Mouse (Mus musculus): Measurements from ENCODE around the gene Robo1.

Robo1 gene

DNA sequence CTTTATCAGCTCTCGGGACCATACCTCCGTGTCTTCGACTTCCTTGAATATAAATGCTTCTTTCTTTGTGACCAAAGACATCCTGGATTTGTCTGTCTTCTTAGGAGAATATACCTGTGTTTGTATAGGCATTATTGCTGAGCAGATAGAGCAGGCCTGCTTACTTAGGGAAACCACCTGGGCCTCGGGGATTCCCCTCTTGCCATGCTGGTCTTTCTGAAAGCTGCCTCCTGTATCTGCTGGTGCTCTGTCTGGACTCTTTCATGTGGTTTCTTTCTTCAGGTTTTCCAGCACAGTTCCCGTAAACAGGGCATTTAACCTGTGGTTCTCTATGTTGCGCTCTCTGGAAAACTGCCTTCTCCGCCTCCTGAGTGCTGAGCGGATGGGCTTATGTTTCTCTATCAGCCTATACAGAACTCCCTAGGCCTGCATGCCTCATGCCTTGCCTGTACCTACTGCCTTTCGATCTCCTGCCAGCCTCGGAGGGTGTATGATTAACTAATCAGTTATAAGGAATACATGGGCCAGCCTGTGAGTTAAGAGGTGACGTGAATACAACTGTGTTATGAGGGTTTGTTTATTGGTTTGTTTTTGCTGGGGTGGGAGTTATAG lies 370.9 kb downstream of the Robo1 start:
- DNase-seq (ENCODE audit: low read depth): no peak

DNA sequence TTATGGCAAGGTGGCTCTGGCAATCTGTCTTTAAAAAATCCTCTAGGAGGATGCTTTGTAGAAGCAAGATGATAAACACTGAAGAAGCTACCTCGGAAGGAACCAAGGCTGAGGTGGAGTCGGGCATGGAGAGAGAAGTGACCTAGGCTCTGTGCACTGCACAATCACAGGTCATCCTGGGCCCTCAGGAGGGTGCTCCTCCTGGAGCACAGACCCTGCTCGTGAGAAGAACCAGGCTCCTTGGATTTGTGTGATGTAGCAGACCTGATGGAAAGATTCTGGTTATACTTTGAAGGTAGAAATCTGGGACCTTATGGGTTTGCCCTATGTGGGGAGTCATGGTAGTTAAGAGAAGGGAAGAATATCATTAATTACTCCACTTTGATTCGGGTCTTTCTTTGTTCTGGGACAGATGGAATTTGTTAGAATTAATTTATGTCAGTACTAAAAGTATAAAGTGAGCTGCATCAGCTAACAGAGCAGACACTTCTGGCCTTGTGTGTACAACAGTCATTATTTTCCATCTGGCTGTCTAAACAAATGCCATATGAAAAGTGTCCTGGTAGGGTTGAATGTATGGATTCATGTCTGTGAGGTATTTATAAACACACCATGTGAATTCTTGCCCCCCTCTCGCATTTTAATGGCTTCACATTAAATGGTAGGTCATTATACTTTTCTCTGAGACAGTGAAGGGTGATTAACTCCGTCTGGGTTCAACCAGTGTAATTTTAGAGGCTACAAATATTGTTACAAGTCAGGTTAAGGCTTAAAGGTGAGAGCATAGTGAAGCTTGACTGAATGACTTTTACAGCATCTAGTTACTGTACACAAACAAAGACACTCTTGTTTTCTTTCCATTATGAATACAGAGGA lies 377.7 kb downstream of the Robo1 start:
- no peak for DNase-seq (ENCODE audit: low read depth)

DNA sequence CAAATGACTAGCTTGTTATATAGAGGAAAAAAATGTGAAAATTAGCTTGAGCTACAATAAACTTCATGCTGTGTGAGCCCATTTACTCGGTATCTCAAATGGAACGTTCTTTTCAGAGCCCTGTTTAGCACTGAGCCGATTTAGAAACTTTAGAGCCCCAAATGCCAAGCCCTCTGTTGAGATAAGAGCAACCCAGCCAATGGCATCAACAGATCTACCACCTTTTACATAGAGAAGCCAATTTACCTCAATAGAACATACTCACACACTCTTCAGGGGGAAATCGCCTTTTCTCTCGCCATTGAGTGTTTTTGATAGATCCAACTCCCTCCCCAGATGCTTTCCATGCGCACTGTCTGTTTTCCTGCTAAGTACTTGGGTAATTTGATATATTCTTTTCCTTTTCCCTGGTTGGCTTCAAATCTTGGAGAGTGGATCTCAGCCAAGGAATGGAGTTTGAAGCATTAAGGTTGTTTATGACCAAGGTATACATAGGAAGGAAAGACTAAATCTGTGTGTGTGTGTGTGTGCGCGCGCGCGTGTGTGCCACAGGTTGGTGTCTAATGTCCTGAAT lies 378.5 kb downstream of the Robo1 start:
- no peak for DNase-seq (ENCODE audit: low read depth)

DNA sequence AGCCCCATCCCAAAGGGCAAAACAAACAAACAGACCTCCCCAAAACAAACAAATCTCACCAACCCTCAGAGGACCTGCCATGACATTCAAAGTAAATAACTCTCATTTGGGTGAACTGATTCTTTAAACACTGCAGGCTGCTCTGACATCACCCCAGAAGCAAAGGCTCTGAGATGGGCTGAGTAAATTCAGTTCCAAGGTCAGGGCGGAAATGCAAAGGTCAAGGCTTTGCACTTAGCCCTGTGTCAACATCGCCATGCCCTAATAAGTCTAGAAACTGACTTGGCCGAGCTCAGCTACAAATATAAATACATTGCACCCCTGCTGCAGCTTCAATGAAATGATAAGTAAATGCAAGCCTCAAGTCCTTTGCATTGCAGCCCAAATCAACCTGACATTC lies 379.5 kb downstream of the Robo1 start:
- no peak for DNase-seq (ENCODE audit: low read depth)

DNA sequence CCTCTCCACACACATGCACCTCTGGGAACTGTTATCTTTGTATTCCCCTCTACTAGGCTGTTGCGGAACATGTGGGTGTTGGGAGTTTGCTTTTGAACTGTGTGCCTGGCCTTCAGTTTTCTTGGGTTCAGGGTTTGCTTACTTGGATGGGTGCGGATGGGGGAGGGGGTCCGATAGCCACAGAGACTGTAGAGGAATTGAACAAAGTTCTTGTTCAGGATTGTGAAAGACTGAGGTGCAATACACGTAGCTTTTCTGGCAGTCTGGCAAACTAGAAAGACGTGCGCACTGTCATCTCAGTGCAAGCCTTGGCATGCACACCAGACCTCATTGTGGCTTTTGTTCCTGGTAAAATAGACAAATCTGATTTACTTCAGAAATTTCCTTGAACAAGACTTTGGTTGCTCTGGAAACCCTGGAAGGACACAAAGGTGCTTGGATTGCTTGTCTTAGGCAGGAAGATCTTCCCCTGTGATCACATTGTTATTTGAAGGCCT lies 380.1 kb downstream of the Robo1 start:
- DNase-seq (ENCODE audit: low read depth): no peak

DNA sequence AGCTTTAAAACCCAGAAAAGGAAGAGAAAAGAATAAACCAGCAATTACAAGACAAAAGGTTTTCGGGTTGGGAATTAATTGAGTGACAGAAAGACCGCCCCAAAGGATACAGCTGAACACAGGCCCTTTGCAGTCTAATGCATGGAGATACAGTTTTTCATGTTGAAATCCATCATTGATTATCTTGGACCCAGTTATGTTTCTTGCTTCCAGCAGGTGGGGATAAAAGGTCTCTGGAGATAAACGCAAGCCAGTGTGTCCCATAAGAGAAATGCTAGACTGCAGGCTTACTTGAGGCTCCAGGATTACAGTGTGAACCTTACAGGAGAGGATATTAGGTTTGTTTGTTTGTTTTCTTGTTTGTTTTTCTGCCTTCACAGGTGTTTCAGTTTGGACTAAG lies 383.8 kb downstream of the Robo1 start:
- no peak for DNase-seq (ENCODE audit: low read depth)

DNA sequence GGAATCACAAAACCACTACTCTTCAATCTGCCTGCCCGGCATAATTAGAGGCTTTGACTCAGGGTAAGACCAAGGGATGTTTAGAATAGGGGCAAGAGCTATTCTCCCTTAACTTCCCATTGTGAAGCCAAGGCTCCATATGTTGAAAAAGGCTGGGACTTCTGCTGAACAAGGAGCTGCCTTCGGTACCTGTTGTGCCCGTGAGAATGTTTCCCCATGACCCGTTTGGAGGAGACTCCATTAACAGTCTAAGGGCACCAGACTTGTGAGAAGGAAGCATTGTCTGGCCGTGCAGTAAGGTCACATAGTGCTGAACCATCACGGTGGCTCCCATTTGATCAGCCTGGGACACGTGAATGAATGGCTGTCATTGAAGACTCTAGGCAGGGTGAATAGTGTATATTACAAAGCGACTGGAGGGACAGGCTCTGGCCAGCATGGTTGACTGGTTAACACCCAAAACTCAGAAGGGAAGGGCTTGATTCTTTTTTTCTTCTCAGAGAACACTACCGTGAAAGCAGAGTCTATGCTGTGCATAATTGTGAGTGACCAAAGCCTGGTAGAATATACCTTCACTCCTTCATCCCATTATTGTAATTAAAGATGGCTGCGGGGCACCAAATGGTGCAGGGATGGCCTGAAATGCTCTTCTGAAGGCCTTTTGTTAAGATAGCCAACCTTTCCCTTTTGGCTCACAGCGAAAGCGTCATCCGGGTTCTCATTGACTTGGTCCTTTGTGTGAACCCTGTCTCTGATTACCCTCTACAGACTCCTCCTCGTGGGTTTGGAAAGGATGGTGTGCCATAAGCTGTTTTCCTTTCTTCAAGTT lies 385.6 kb downstream of the Robo1 start:
- no peak for DNase-seq (ENCODE audit: low read depth)

DNA sequence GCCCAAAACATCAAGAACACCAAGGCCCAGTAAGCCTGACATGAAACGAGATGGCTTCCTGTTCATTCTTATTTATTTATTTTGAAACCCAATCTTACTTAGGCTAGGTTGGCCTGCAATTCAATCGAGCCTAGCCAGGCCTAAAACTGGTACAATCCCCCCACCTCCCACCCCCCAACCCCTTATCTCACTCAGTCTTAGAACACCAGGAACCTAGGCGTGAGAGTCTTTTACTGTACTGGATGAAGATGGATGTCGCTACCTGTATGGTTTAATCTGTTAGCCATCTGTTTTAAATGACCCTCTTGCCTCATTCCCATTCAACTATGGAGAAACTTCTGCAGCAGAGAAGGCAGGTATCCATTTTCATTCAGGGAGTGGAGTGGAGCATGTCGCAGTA lies 386.7 kb downstream of the Robo1 start:
- no peak for DNase-seq (ENCODE audit: low read depth)

DNA sequence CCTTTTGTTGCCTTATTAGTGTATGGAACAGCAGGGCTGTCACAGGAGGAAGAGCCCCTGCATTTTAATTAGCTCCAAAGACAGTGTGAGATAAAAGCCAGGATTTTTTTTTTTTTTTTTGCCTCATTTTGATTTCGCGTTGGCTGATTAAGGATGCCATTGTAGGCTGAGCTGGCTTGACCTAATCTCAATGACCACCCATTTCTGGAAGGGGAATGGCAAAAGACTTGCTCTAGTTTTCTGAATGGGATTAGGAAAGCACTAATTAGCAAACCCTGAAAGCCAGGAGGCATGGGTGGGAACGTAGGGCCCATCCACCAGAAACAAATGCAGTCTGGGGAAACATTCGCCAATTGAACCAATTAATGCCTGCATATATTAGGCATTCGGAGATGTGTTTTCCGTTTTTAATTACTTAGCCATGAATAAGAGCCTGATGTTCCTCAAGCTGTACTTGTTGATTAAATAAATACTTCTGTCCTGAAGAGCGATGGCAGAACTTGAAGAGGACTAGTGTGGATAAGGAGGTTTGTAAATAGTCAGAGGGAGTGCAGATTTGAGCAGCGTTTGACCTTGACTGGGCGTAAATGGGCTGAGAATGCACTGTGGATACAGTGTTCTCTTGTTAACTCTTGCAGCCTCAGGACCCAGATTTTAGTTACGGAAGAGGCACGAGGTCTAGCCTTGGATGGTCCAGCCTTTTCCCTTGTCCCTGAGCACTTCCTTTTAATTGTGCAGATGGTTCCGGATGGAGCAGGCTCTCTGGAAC lies 391.3 kb downstream of the Robo1 start:
- no peak for DNase-seq (ENCODE audit: low read depth)

DNA sequence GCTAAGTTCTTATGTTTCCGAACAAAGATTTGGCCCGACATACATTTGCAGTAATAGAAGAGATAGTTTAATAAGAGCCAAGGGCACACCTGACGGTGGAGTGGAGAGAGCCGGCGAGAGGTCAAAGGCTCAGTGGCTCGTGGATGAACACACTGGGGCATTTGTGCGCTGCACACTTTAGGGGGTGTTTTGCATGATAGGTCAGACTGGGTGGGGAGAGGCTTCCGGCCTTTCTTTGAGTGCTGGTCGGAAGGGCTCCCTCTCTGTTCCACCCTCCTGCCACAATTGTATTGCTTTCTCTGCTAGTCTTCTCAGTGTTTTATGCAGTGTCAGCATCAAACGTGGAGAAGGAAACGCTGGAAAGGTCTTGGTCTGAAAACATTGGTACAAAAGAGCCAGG lies 392.2 kb downstream of the Robo1 start:
- no peak for DNase-seq (ENCODE audit: low read depth)

DNA sequence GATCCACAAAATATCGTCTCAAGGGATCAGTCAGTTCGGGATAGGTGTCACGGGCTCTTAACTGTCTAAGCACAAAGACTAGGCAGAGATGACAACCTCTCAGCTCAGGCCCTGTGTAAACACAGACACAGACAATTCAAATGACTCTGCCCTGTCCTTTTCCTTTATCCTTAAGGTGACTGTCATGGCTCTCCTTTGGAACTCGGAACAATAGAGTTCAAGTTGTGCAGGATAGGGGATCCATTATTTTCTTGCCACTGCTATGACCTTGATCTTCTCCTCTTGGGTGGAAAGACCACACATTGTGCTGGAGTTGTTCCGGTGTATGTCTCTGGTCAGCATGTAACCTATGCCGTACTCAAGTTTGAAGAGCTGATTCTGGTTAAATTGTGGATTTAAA lies 395.4 kb downstream of the Robo1 start:
- DNase-seq (ENCODE audit: low read depth): no peak

DNA sequence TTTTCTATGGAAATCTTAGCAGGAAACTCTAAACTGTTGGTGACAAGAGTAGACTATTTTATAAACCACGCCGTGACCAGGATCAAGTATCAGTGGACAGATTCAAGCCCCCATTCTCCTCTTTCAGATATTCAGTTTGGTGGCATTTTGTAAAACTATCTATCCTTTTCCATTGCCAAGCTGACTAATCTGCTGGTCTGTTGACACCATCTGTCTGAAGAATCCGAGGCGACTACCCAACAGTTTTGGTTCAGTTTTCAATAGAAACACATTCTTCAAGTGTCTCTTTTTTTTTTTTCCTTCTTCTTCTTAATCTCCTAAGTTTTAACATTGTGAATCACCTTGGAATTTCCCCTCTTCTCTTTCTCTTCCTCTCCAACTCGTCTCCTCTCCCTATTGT lies 397.7 kb downstream of the Robo1 start:
- no peak for DNase-seq (ENCODE audit: low read depth)

DNA sequence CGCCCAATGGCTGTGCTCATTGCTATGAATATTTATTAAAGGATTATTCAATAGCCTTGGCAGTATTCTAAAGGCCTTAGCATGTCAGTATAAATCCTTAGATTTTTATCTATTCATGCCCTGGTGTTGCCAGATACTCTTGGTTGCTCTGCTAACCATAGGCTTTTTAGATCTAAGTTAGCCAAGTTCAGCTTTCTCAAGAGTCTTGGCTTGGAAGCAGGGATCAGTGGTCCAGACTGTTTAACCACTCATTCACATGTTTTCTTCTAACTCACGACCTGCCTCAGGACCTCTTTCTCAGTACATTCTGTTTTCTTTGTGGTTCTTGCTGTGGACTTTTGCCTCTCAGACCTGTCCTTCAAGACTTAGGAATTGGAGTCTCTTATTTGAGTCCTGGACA lies 400.4 kb downstream of the Robo1 start:
- no peak for DNase-seq (ENCODE audit: low read depth)

DNA sequence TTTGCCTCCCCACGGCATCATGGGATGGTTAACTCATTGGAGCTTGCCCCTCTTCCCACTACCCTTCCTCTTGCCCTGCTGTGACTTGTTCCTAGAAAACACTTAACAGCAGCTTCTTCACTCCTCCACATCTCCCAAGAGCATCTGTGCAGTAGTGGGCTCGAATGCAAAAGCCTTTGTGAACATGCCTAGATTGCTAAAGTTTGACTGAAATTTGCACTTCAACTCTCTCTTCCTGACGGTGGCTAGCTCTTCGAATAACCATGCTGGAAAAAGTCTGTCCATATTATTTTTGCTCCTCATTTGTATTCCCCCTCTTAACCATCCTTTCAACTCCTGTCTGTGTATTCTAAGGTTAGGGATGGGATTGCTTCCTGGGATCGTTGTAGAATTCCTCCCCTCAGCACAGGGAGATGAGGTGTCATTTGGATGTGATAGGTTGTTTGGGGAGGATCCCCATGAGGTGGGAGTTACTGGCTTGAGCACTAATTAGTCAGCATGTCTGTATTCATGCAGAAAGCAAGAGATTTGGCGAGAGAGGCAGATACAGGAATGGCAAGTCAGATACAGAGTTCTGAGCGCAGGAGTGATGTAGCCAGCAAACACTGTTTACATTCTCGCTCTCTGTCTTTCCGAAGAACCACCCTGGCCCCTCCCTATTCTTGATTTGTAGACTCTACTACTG lies 409.2 kb downstream of the Robo1 start:
- DNase-seq (ENCODE audit: low read depth): no peak

DNA sequence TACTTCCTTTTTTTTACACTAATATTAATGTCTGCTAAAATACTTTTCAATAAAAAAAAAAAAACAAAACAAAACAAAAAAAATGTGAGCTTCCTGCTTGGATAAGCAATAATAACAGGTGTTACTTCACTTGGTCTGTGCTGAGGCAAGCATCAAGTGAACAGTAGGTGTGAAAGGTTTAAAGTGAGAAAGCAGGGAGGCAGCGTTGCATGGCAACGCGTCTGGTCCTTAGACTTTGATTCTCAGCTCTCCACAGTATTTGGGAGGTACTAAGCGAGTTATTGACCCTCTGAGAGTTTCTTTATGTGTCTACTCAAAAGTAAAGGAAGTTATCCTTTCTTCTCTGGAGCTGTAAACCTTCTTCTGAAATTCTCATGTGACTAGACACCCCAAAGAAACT lies 411.0 kb downstream of the Robo1 start:
- DNase-seq (ENCODE audit: low read depth): no peak

DNA sequence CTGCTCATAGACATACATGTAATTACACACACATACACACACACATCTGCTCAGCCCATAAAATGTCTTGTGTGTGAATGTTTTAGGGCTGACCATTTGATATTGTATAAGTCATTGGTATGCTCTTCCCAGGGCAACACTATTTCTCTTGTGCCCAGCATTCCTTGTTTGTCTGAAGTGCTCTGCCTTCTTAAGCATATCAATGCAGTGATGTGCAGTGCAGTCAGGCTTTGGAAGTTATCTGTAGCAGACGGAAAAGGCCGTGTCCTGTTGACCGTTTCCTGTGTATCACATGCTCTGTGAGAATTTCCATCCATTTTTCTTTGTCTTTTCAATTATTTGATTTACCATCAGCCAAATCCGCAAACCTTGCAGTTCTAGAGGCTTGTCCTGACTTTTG lies 412.9 kb downstream of the Robo1 start:
- DNase-seq (ENCODE audit: low read depth): no peak

DNA sequence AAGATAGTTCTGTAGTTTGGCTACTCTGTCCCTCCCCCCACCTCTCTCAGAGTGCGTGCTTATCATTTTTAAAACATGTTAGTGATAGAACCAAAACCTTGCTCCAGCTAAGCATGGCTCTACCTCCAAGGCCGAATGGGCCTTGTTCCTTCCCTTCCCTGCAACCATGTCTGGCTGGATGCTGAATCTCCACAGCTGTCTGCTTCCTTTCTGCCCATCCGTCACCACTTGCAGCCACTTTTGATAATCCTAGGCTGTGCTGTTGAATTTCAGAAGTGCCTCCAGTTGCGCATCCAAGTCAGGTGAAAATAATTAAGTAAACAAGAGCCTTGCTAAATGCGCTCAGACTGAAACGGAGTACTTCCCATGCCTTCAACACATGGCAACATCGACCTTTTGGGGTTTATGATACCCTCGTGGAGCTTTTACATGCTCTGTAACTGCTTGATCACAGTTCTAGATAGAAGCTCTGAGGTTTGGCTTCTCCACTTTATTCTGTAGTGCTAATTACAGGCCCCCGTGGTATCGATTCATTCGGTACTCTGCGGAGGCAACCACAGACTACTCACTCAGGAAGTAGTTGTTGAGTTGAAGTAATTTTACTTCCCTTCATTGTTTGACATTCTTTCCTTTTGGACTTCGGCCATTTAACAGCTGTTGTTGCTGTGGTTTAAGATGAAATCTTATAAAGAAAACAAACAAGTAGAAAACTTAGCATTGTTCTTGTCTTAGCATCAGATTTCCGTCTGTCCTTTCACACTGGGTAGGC lies 413.8 kb downstream of the Robo1 start:
- DNase-seq (ENCODE audit: low read depth): no peak

DNA sequence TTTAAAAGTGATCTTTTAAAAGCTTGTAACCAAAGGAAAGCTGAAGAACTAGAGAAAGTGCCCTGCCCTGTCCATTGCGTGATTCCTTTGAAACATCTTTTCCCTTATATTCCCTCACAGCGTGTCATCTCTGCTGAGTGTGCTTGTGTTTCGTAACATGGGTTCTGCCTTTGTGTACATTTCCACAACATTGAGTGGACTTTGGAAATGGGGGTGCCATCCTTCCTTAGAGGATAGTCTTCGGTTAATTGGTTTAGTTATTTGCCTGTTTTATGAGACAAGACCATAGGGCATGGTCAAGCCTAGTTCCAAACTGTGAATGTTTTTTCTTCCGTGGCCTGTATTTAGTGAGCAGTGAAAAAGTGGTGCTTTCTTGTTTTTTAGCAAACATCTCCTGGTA lies 426.1 kb downstream of the Robo1 start:
- no peak for DNase-seq (ENCODE audit: low read depth)

DNA sequence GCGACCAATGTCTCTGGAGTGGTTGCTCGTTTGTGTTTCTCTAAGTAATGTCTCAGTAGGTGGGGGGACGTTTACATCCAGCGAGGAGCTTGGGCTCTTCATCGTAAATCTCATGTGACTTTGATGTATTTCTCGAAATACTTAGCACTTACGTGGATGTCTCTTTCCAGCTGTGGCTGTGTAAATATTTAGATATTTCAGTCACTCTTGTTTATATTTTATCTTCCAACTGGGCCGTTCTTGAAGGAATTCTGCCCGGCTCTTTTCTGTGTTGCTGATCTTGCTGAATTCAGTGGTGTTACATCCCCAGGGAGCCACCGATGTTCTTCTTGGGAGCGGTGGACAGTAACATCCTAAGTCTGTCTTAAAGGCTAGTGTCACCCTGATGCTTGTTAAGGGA lies 427.1 kb downstream of the Robo1 start:
- no peak for DNase-seq (ENCODE audit: low read depth)

DNA sequence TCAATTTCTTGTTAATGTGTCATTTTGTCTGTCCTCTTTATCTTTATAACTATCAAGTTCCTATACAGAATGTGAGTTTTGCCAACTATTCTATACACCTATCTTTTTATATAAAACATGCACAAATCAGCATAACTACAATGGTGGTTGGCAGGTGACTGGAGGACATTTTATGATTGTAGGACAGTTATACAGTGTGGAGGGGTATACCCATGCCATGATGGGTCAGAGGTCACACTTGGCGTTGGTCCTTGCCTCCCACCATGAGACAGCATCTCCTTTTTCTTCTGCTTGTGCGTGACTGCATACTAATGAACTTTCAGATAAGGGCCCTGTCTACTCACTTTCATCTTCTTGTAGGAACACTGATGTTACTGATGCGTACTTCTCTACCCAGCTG lies 427.5 kb downstream of the Robo1 start:
- no peak for DNase-seq (ENCODE audit: low read depth)

Data from induced T-regulatory cell, adult 2 months (primary cell).